Mouse (Mus musculus): ENCODE data around the gene B4gat1.

DNA sequence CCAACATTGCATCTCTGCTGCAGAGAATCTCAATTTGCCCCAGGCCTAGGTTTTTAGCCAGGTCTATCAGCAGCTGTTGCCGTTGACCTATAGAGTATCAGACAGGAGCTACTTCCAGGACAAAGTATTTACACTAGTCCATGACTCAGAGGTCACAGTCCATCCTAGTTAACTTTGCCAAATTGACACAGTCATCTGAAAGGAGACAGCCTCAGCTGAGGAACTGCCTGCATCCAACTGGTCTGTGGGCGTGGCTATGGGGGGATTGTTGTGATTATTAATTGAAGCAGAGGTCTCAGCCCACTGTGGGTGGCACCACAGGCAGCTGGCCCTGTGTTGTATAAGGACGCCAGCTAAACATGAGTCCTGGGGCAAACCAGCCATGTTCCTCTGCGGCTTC lies 33.7 kb upstream of the B4gat1 start:
- TF ChIP-seq TBP (IDR thresholded peaks at IDR 0.05; ENCODE audit: low read depth, low read length) = no peak
- TF ChIP-seq RCOR1 (IDR thresholded peaks at IDR 0.05; ENCODE audit: low read depth, low read length) = no peak
- TF ChIP-seq MYC (IDR thresholded peaks at IDR 0.05; ENCODE audit: low read depth, low read length) = no peak
- TF ChIP-seq MAX (IDR thresholded peaks at IDR 0.05; ENCODE audit: low read length) = no peak
- no peak for TF ChIP-seq GATA1 (IDR thresholded peaks at IDR 0.05; ENCODE audit: low read depth, low read length)
- TF ChIP-seq POLR2A (IDR thresholded peaks at IDR 0.05; ENCODE audit: control insufficient read depth in 1 of 2, insufficient read depth in 1 of 2, low read depth in 1 of 2, low read length in 2 of 2, poor library complexity in 1 of 2) = no peak
- TF ChIP-seq ZNF384 (IDR thresholded peaks at IDR 0.05; ENCODE audit: low read depth, low read length) = no peak
- no peak for TF ChIP-seq CTCF (IDR thresholded peaks at IDR 0.05 in 2 of 3, conservative IDR thresholded peaks at IDR 0.05 in 1 of 3; ENCODE audit: control insufficient read depth in 1 of 3, insufficient read depth in 1 of 3, low read depth in 2 of 3, low read length in 3 of 3, poor library complexity in 1 of 3, severe bottlenecking in 1 of 3)
- TF ChIP-seq USF1 (IDR thresholded peaks at IDR 0.05; ENCODE audit: low read depth, low read length) = no peak
- no peak for TF ChIP-seq BHLHE40 (IDR thresholded peaks at IDR 0.05; ENCODE audit: borderline replicate concordance, low read depth, low read length)
- TF ChIP-seq MAZ (IDR thresholded peaks at IDR 0.05; ENCODE audit: low read depth, low read length) = no peak

Measured in MEL (cell line).